Mouse (Mus musculus) right cerebral cortex, postnatal 25 days (tissue): Measurements from ENCODE around the gene Tmem43.

Source experiments
- DNase-seq: peaks from one replicate; pipeline ENCODE4 v3.0.0; 2022

Gene Tmem43

DNA sequence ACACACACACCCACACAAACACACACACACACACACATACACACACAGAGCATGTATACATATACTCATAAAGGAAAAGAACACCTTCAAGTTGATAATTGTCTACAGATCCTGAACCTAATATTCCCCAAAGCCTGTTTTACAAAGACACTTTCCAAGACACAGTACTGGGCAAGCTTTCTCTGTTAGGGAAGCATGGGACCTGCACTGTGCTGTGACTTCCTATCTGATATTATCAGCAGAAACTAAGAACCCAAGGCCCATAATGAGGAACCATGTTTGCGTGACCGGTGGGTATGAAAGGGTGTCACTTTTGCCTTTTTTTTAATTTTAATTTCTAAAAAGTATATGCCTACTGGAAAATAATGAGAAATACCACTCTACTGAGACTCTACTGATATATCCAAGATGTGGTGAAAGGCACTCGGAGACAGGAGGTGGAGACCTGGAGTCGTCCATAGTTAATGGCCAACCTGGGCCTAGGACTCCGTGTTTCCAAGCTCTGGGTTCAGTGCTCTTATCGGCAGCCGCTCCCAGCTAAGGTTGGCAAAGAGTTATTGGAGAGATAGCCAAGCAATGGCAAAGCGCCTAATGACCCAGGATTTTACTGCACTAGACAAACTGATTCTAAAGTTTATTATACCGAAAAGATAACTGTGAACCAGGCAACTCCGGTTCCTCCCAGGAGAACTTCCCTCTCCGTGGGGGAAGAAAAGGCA lies 62.7 kb downstream of the Tmem43 start:
- DNase-seq, result no peak
